Mouse (Mus musculus): ENCODE measurements at regions not wholly inside any gene's neighbourhood (a gene's known extent, or its start where the extent isn't known, plus 50 kb on each side); places are given as distances from the start of the nearest gene placed in this dataset.

DNA sequence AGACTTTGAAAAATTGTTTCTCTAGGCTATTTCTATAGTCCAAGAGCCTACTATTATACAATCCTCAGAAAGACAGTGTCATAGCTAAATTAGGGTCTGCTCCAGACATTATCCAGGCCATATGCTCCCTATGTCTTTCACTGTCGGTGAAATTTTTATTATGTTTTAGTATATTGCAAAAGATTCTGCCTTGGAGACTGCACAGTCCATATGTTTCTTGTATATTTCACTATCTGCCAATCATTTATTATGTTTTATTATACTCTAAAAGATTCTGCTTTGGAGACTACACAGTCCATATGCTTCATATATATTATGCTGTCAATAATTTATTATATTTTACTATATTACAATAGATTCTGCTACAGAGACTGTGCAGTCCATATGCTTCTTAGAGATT is 564.3 kb upstream of the 4931417E11Rik start:
- DNase-seq (ENCODE audit: low spot score) = no peak

GRCm38 (mm10) chr6:74017107-74017506 is 547.6 kb upstream of the 4931417E11Rik start:
- no peak for DNase-seq (ENCODE audit: low spot score)

- DNase-seq (ENCODE audit: low spot score) = peak; percentile 12
Observed at GRCm38 (mm10) chr6:73981742-73982141, 512.3 kb upstream of the 4931417E11Rik start.

DNA sequence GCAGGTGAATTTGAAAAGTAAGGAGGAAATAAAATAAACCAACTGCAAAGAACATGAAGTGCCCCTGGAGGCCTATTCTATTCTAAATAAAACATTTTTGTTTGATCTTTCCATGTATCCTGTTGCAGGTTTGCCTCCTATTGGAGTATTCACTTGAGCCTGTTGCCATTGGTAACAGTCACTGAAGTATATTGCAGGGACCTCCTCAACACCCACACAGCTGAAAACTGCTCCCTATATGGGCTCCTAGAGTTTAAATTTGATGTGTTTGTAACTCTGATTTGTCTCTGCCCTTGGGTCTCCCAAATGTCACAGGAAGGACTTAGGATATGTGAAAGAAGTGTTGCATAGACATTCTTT is 480.4 kb upstream of the 4931417E11Rik start:
- no peak for DNase-seq (ENCODE audit: low spot score)

DNA sequence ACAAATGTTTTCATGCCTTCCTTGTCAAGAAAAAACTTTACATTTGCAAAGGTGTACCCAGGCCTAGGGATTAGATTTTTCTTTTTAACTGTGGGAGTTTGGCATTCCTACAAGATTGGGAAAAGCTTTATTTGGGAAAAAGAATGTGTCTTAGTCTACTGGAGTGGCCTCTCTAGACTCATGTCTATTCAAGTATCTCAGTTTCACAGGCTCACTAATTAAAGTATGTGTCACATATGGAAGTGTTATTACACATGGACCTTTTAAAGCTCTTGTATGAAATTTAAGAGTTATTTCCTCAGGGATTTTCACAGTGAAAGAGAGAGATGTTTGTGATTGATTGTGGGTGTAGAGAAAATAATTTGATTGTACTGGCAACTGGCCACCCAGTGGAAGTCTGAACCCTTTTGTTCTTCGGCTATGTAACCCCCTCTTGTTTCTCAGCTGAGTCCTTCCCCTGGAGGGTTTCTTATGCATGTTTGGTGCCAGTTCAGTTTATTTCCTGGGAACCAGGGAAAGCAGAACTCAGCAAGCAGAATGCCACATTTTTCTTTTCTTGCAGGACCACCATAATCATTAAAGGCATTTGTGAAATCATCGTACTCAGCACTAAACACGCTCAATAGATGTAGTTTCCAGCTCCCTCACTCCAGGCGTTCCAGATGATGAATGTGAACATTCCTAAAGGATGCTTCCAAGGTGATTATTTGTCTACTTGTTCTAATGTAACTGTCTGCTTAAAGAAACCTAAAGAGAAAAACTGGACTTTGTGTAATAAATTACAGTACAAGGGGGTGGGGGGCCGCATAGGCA is 479.9 kb upstream of the 4931417E11Rik start:
- no peak for DNase-seq (ENCODE audit: low spot score)

- no peak for DNase-seq (ENCODE audit: low spot score)
Observed at GRCm38 (mm10) chr6:73913426-73914404, 444.2 kb upstream of the 4931417E11Rik start.

DNA sequence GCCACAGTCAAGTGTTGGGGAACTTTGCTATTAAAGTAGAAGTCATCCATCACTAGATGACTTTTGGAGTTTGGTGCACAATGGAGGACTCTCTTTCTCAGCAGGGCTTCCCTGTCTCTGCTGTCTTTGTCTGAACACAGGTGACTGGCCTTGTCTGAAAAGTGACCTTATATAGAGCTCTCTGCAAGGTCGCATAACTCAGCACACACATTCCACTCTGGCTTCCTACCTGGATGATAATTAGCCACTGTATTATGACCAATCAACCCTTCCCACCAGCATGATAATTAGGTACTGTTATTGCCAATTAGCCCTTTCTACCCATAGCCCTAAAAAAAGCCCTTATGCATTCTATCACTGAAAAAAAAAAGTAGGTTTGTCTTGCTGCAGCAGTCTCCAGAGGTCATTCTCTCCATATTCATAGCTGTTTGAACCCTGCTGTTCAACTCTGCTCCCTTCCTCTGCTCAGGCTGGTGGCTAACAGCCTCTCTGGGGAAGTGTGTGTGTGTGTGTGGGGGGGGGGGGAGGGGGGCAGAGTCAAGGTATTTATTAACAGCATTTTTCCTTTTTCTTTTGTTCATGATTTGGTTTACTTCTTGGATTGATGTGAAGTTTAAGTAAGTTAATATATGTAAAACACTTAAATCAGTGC is 419.8 kb upstream of the 4931417E11Rik start:
- no peak for DNase-seq (ENCODE audit: low spot score)

DNA sequence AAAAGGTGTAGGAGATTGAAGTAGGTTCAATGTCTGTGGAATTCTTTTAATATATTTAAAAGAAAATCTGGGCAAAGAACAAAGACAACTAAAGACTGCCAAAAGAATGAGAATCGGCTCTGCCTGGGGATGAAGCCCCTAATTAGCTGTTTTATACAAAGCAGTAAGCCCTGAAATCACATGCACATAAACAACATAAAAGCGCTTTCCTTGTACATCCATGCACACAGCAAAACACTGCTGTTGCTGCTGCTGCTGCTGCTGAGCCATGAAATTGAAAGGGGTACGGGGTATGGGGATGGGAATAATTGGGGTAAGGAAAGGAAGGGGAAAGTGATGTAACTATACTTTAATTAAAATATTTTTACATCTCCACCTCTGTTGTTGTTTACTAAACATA is 409.2 kb upstream of the 4931417E11Rik start:
- DNase-seq (ENCODE audit: low spot score) = no peak

DNA sequence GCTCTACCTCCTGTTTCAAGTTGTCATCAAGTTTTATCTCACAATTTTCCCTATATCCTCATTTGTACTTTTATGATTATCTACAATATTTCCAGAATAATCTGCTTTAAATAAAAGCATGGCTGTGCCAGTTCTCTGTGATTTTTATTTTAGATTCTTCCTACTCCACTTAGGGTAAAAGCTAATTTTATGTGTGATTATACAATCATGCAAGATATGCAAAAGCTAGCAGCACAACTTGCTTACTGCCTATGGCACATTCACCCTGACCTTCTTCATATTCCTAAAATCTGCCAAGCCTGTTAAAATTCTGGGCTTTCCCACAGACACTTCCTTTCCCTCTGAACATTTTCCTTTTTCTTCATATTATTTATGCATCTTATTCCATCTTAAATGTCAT is 399.2 kb upstream of the 4931417E11Rik start:
- DNase-seq (ENCODE audit: low spot score) = no peak
